Mouse (Mus musculus) heart, adult 2 months (tissue): ENCODE measurements around the gene Fzr1.

ENCODE experiments used
- CTCF ChIP-seq: fragments of 200-600 bp; IDR thresholded peaks from 2 replicates; pipeline ENCODE4 v1.8.1; 2022; ENCODE audit warnings: antibody characterized with exemption, mild to moderate bottlenecking, moderate library complexity
- EP300 ChIP-seq: fragments of 200-500 bp; IDR thresholded peaks from 2 replicates; pipeline ENCODE4 v1.6.1; 2011; ENCODE audit warnings: low read depth, low read length, control low read depth; ENCODE audit not compliant: insufficient read depth
- POLR2A ChIP-seq: fragments of 200-500 bp; IDR thresholded peaks from 2 replicates; pipeline ENCODE4 v1.6.1; 2011; ENCODE audit warnings: mild to moderate bottlenecking, low read depth, low read length, control low read depth; ENCODE audit not compliant: insufficient read depth

GRCm38 (mm10) chr10:81317273-81317672, 61.0 kb downstream of the Fzr1 start:
- no peak for TF ChIP-seq CTCF
- no peak for TF ChIP-seq POLR2A
- no peak for TF ChIP-seq EP300
